In genomic region chr5:121893581-121893980, GRCm38 (mm10) we compare ENCODE assay signal across 9 mouse cellular contexts. TPM values are rescaled to one million over a fixed set of nuclear protein-coding genes. Genes with fewer than 3 reads are reported as not detected.
DNase-seq lines count a peak whose midpoint lies in the region; ATAC-seq lines count a peak whose summit lies in the region.
"Had no signal": no experiment of that assay in that cellular context is flagged by ENCODE, and none has a peak within 500 bp of the region (broad histone marks: within the 10 kb centered on the region; RNA-seq: fewer than 3 reads in every experiment).

No protein-coding gene starts in this region.

- H3K36me3 ChIP-seq in embryonic facial prominence, embryonic 11.5 days (replicated peaks; ENCODE audit: control insufficient read depth, insufficient read depth, low read depth, low read length) = no peaks in the 10 kb centered on the region
- H3K36me3 ChIP-seq in embryonic facial prominence, embryonic 10.5 days (replicated peaks) = no peaks in the 10 kb centered on the region

- no peak overlapping the region for H3K27ac ChIP-seq in embryonic facial prominence, embryonic 11.5 days (replicated peaks; ENCODE audit: low read depth, low read length)
- H3K27ac ChIP-seq in embryonic facial prominence, embryonic 10.5 days (replicated peaks) = no peak overlapping the region

- no peaks in the 10 kb centered on the region for H3K4me1 ChIP-seq in embryonic facial prominence, embryonic 11.5 days (ENCODE audit: control insufficient read depth, insufficient read depth, low read length)
- peaks cover 20% of the 10 kb centered on the region for H3K4me1 ChIP-seq in embryonic facial prominence, embryonic 10.5 days

- H3K27me3 ChIP-seq in embryonic facial prominence, embryonic 11.5 days (ENCODE audit: control insufficient read depth, insufficient read depth, low read length) = no peaks in the 10 kb centered on the region
- peaks cover 37% of the 10 kb centered on the region for H3K27me3 ChIP-seq in embryonic facial prominence, embryonic 10.5 days (replicated peaks; ENCODE audit: low read depth, poor library complexity, severe bottlenecking)

- no peak overlapping the region for H3K4me3 ChIP-seq in embryonic facial prominence, embryonic 11.5 days (ENCODE audit: low read depth, low read length)
- no peak overlapping the region for H3K4me3 ChIP-seq in embryonic facial prominence, embryonic 10.5 days

- no peaks in the 10 kb centered on the region for H3K9me3 ChIP-seq in embryonic facial prominence, embryonic 11.5 days (replicated peaks; ENCODE audit: control insufficient read depth, low read length)
- no peaks in the 10 kb centered on the region for H3K9me3 ChIP-seq in embryonic facial prominence, embryonic 10.5 days

- no peak overlapping the region for H3K4me2 ChIP-seq in embryonic facial prominence, embryonic 11.5 days (ENCODE audit: low read depth, low read length)

- DNase-seq in embryonic facial prominence, embryonic 11.5 days (ENCODE audit: low spot score) = peak; percentile 64
- DNase-seq in embryonic facial prominence, embryonic 10.5 days (ENCODE audit: low spot score) = no peak
- DNase-seq in layer of hippocampus, adult 11-12 months (ENCODE audit: low spot score) = peak; percentile 27
- DNase-seq in layer of hippocampus, postnatal 25 days (ENCODE audit: extremely low spot score in 1 of 2, low spot score in 1 of 2) = no peak
- DNase-seq in 3T3-L1 (ENCODE audit: low read depth, low spot score) = peak; percentile 65
- DNase-seq in adipocyte (ENCODE audit: low spot score) = peak; percentile 46
- DNase-seq in urinary bladder, postnatal 4 days (ENCODE audit: low spot score in 2 of 2) = no peak
- no peak for DNase-seq in left cerebral cortex, adult 11 months (ENCODE audit: low spot score)
- DNase-seq: adrenal gland, adult 8-10 months had no signal

- ATAC-seq in embryonic facial prominence, embryonic 11.5 days (replicated peaks; ENCODE audit: insufficient number of reproducible peaks, low FRiP score, low TSS enrichment, low read depth) = no peak

- no peak overlapping the region for H3K9ac ChIP-seq in embryonic facial prominence, embryonic 11.5 days (replicated peaks; ENCODE audit: low read length)

- 34% methylated on average over 3 of the region's 3 CpGs for WGBS in embryonic facial prominence, embryonic 11.5 days
- WGBS in embryonic facial prominence, embryonic 10.5 days = 34% methylated on average over 3 of the region's 3 CpGs

RNA-seq across cellular contexts. Expression of gene Pheta1, which starts 44.8 kb away (rescaled TPM):
- polyA plus RNA-seq in embryonic facial prominence, embryonic 11.5 days (2014; fragmentation: Nextera tagmentation; extraction: Ambion mirVana) = 25.2 and 27.4 TPM in 2 replicates
- 56.5 and 60.0 TPM in 2 replicates for polyA plus RNA-seq in embryonic facial prominence, embryonic 10.5 days (2016; fragmentation: Nextera tagmentation; extraction: Ambion mirVana)
- 10 to 100 TPM in 1 of 2 experiments, 1 to 10 TPM in 1; 7.8 to 10.2 TPM for total RNA-seq in layer of hippocampus, postnatal 25 days (2021)

RNA-seq across cellular contexts. Expression of gene Sh2b3, which starts 56.1 kb away (rescaled TPM):
- 7.8 and 8.7 TPM in 2 replicates for polyA plus RNA-seq in embryonic facial prominence, embryonic 11.5 days (2014; fragmentation: Nextera tagmentation; extraction: Ambion mirVana)
- polyA plus RNA-seq in embryonic facial prominence, embryonic 10.5 days (2016; fragmentation: Nextera tagmentation; extraction: Ambion mirVana) = 7.9 TPM in 2 replicates
- total RNA-seq in layer of hippocampus, postnatal 25 days (2021) = 10 to 100 TPM; 22.0 TPM

Comparison
In these comparisons a context has a peak if more than half of its experiments do, and no peak if none do; other contexts are left out.
1. DNase-seq: peak in embryonic facial prominence, embryonic 11.5 days (single experiment), layer of hippocampus, adult 11-12 months (single experiment), 3T3-L1 (single experiment) and adipocyte (single experiment); none in embryonic facial prominence, embryonic 10.5 days (single experiment), layer of hippocampus, postnatal 25 days (0 of 2), urinary bladder, postnatal 4 days (0 of 2) and left cerebral cortex, adult 11 months (single experiment).